Mouse (Mus musculus): ENCODE data around the gene Ptcd1. TPM values are rescaled to one million over a fixed set of nuclear protein-coding genes. Genes with fewer than 3 reads are reported as not detected.

Gene Ptcd1
- polyA plus RNA-seq, 1 experiment from 2014 or later, result 8.6 TPM

Other genes with a start within 250 kb of the Ptcd1 start
- gene Smurf1, start 201.3 kb downstream of the Ptcd1 start, polyA plus RNA-seq (2015; fragmentation: Nextera tagmentation; extraction: Ambion mirVana), result 2.0 and 2.1 TPM in 2 replicates
- not detected in 2 replicates for gene Gm4871, start 134.4 kb downstream of the Ptcd1 start, polyA plus RNA-seq (2015; fragmentation: Nextera tagmentation; extraction: Ambion mirVana)
- not detected in 2 replicates for gene 1700018F24Rik, start 124.1 kb downstream of the Ptcd1 start, polyA plus RNA-seq (2015; fragmentation: Nextera tagmentation; extraction: Ambion mirVana)
- 65.3 and 65.8 TPM in 2 replicates for gene Arpc1a, start 83.3 kb downstream of the Ptcd1 start, polyA plus RNA-seq (2015; fragmentation: Nextera tagmentation; extraction: Ambion mirVana)
- gene Kpna7, start 83.1 kb downstream of the Ptcd1 start, polyA plus RNA-seq (2015; fragmentation: Nextera tagmentation; extraction: Ambion mirVana), result 0.05 and 0.06 TPM in 2 replicates
- gene Arpc1b, start 52.9 kb downstream of the Ptcd1 start, polyA plus RNA-seq (2015; fragmentation: Nextera tagmentation; extraction: Ambion mirVana), result 158 and 163 TPM in 2 replicates
- 69.5 and 90.7 TPM in 2 replicates for gene Pdap1, start 26.9 kb downstream of the Ptcd1 start, polyA plus RNA-seq (2015; fragmentation: Nextera tagmentation; extraction: Ambion mirVana)
- gene Bud31, start 26.7 kb downstream of the Ptcd1 start, polyA plus RNA-seq (2015; fragmentation: Nextera tagmentation; extraction: Ambion mirVana), result 164 and 177 TPM in 2 replicates
- gene Cpsf4, start 105 bp upstream of the Ptcd1 start, polyA plus RNA-seq (2015; fragmentation: Nextera tagmentation; extraction: Ambion mirVana), result 32.4 and 34.7 TPM in 2 replicates
- 566 and 569 TPM in 2 replicates for gene Atp5j2, start 25.0 kb upstream of the Ptcd1 start, polyA plus RNA-seq (2015; fragmentation: Nextera tagmentation; extraction: Ambion mirVana)
- gene Zkscan14, start 34.8 kb upstream of the Ptcd1 start, polyA plus RNA-seq (2015; fragmentation: Nextera tagmentation; extraction: Ambion mirVana), result 5.9 and 6.0 TPM in 2 replicates
- gene Zkscan5, start 37.5 kb upstream of the Ptcd1 start, polyA plus RNA-seq (2015; fragmentation: Nextera tagmentation; extraction: Ambion mirVana), result 3.7 and 4.3 TPM in 2 replicates
- 18.6 and 21.8 TPM in 2 replicates for gene Zfp655, start 64.6 kb upstream of the Ptcd1 start, polyA plus RNA-seq (2015; fragmentation: Nextera tagmentation; extraction: Ambion mirVana)
- gene Zscan25, start 113.4 kb upstream of the Ptcd1 start, polyA plus RNA-seq (2015; fragmentation: Nextera tagmentation; extraction: Ambion mirVana), result 0.10 and 0.18 TPM in 2 replicates
- 0.07 TPM in 1 of 2 replicates, not detected in the other for gene Cyp3a57, start 178.2 kb upstream of the Ptcd1 start, polyA plus RNA-seq (2015; fragmentation: Nextera tagmentation; extraction: Ambion mirVana)